Mouse (Mus musculus): ENCODE results near the gene Hist2h2ab. TPM values are rescaled to one million over a fixed set of nuclear protein-coding genes. Genes with fewer than 3 reads are reported as not detected.
"Not testable (repeated sequence)": the region's sequence is repeated elsewhere in the genome, so short reads cannot be mapped to it uniquely, and the experiment has no call there.

Hist2h2ab gene
- polyA plus RNA-seq (2017; shearing (Covaris generic)) = not detected

- peak; percentile 71 for ATAC-seq
Measured at GRCm38 (mm10) chr3:96219661-96220130, at the start of gene Hist2h2ab, which contains the start of gene Bola1. Hist2h2ab (plus strand) TSS chr3:96219865. Bola1 (minus strand) TSS chr3:96219709.

- ATAC-seq = no peak
Measured at GRCm38 (mm10) chr3:96170276-96170675, 49.4 kb upstream of the Hist2h2ab start.

GRCm38 (mm10) chr3:96170976-96171545 lies 48.6 kb upstream of the Hist2h2ab start:
- ATAC-seq = no peak

GRCm38 (mm10) chr3:96171583-96172196 lies 48.0 kb upstream of the Hist2h2ab start:
- ATAC-seq = no peak

- peak; percentile 94 for ATAC-seq
Measured at GRCm38 (mm10) chr3:96172197-96173178, 47.2 kb upstream of the Hist2h2ab start, which contains the start of gene Sf3b4. Sf3b4 (plus strand) TSS chr3:96172332.

GRCm38 (mm10) chr3:96173185-96173584 lies 46.5 kb upstream of the Hist2h2ab start:
- no peak for ATAC-seq

- ATAC-seq = not testable (repeated sequence)
Measured at GRCm38 (mm10) chr3:96174042-96174441, 45.6 kb upstream of the Hist2h2ab start.

- ATAC-seq = no peak
Measured at GRCm38 (mm10) chr3:96175251-96175650, 44.4 kb upstream of the Hist2h2ab start.

GRCm38 (mm10) chr3:96178427-96178826 lies 41.2 kb upstream of the Hist2h2ab start:
- ATAC-seq = no peak

GRCm38 (mm10) chr3:96178902-96179301 lies 40.8 kb upstream of the Hist2h2ab start:
- ATAC-seq = no peak

GRCm38 (mm10) chr3:96179531-96179930 lies 40.1 kb upstream of the Hist2h2ab start:
- no peak for ATAC-seq

GRCm38 (mm10) chr3:96180727-96181477 lies 38.8 kb upstream of the Hist2h2ab start, which contains the start of gene Sv2a:
Sv2a (plus strand) TSS chr3:96181151.
- ATAC-seq = peak; percentile 77

- ATAC-seq = no peak
Measured at GRCm38 (mm10) chr3:96181510-96182381, 37.9 kb upstream of the Hist2h2ab start.

GRCm38 (mm10) chr3:96182382-96182776 lies 37.3 kb upstream of the Hist2h2ab start:
- no peak for ATAC-seq

GRCm38 (mm10) chr3:96192977-96193376 lies 26.7 kb upstream of the Hist2h2ab start:
- no peak for ATAC-seq

- ATAC-seq = peak; percentile 15
Measured at GRCm38 (mm10) chr3:96194966-96195365, 24.7 kb upstream of the Hist2h2ab start.

- no peak for ATAC-seq
Measured at GRCm38 (mm10) chr3:96195616-96196313, 23.9 kb upstream of the Hist2h2ab start.

GRCm38 (mm10) chr3:96196437-96197128 lies 23.1 kb upstream of the Hist2h2ab start:
- ATAC-seq = no peak

- peak; percentile 82 for ATAC-seq
Measured at GRCm38 (mm10) chr3:96197129-96197749, 22.4 kb upstream of the Hist2h2ab start.
